Mouse (Mus musculus): ENCODE results near the gene Gnas. TPM values are rescaled to one million over a fixed set of nuclear protein-coding genes. Genes with fewer than 3 reads are reported as not detected.

Gene Gnas
- total and polyA plus RNA-seq, 2 experiments, result 201 to 417 TPM

DNA sequence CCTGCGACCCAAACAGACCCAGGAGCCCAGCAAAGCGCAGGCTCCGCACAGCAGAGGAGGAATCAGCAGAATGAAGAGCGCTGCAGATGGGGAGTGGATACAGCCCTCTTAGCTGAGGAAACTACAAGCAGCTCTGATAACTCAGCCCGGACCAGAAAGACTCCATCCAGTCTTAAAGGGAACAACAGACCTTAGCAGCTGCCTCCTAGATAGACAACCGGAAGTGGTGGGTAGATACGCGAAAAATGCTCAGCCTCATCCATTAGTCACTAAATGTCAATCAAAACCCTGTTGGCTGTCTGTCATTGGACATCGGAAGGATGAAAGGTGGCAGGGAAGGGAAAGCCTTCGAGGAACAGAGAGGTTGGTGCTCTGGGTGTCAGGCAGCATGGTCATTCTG, 82.5 kb downstream of the Gnas start:
- H3K4me3 ChIP-seq (ENCODE audit: insufficient read depth, low read depth, low read length), result no peak overlapping the region
- no peak overlapping the region for H3K9ac ChIP-seq (ENCODE audit: low read depth, low read length)
- no peak for DNase-seq (ENCODE audit: extremely low read depth, low read depth, low spot score)
- no peaks in the 10 kb centered on the region for H3K79me2 ChIP-seq (ENCODE audit: control insufficient read depth, insufficient read depth, low read length)
- whole genome bisulfite sequencing, result 83% methylated on average over 10 of the region's 10 CpGs
- no peak overlapping the region for H3K27ac ChIP-seq (replicated peaks; ENCODE audit: insufficient read depth, low read depth, low read length)
- TF ChIP-seq POLR2A (IDR thresholded peaks at IDR 0.05; ENCODE audit: extremely low read depth, insufficient read depth, low read length), result no peak
- no peaks in the 10 kb centered on the region for H3K4me1 ChIP-seq (ENCODE audit: control insufficient read depth, insufficient read depth, low read length)
- no peaks in the 10 kb centered on the region for H3K36me3 ChIP-seq (ENCODE audit: control insufficient read depth, insufficient read depth, low read length)
- H3K27me3 ChIP-seq (ENCODE audit: control insufficient read depth, insufficient read depth, low read length), result no peaks in the 10 kb centered on the region

DNA sequence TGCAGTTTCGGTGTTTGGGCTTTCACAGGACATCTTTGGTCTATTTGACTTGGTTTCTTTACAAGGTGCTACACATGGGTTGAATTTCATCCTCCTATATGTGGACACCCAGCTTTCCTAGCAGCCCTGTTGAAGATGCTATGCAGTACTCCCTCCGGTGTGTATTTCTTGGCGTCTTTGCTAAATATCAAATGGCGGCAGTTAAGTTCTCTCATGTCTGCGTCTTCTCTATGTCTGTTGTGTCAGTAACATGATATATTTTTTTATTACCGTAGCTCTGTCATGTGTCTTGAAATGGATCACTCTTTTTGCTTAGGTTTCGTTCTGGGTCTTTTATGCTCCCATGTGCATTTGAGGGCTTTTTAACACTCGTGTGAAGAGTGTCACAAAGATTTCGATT, 96.9 kb downstream of the Gnas start:
- H3K4me1 ChIP-seq (ENCODE audit: control insufficient read depth, insufficient read depth, low read length), result no peaks in the 10 kb centered on the region
- H3K27ac ChIP-seq (replicated peaks; ENCODE audit: insufficient read depth, low read depth, low read length), result no peak overlapping the region
- TF ChIP-seq POLR2A (IDR thresholded peaks at IDR 0.05; ENCODE audit: extremely low read depth, insufficient read depth, low read length) (no peak), CTCF (IDR thresholded peaks at IDR 0.05; ENCODE audit: low read depth, low read length) (no peak)
- no peak for DNase-seq (ENCODE audit: extremely low read depth, low read depth, low spot score)
- no peak overlapping the region for H3K4me3 ChIP-seq (ENCODE audit: insufficient read depth, low read depth, low read length)
- WGBS, result 87% methylated on average over 9 of the region's 9 CpGs
- H3K9ac ChIP-seq (ENCODE audit: low read depth, low read length), result no peak overlapping the region
- no peaks in the 10 kb centered on the region for H3K36me3 ChIP-seq (ENCODE audit: control insufficient read depth, insufficient read depth, low read length)
- no peaks in the 10 kb centered on the region for H3K27me3 ChIP-seq (ENCODE audit: control insufficient read depth, insufficient read depth, low read length)
- no peaks in the 10 kb centered on the region for H3K79me2 ChIP-seq (ENCODE audit: control insufficient read depth, insufficient read depth, low read length)

DNA sequence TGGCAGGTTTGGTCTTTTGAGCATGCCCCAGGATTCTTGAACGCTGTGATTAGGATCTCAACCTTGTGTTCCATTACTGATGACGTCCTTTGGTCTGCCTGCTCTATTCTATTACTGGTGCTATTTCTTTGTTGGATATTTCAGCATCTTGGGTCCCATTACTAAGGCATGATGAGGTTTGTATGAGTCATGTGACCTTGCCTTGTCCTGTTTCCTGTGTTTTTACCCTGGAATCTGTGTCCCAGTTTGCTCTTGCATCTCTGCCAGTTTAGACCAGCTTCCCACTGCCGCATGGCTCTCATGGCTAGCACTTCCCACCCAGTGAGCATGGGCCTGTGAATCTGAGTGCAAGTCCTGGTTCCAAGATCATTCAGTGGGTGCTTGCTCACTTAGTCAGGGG, 107.8 kb downstream of the Gnas start:
- Histone ChIP-seq H3K4me3 (ENCODE audit: insufficient read depth, low read depth, low read length) (no peak overlapping the region), H3K79me2 (ENCODE audit: control insufficient read depth, insufficient read depth, low read length) (no peaks in the 10 kb centered on the region), H3K27ac (replicated peaks; ENCODE audit: insufficient read depth, low read depth, low read length) (no peak overlapping the region), H3K9ac (ENCODE audit: low read depth, low read length) (no peak overlapping the region), H3K36me3 (ENCODE audit: control insufficient read depth, insufficient read depth, low read length) (no peaks in the 10 kb centered on the region), H3K4me1 (ENCODE audit: control insufficient read depth, insufficient read depth, low read length) (no peaks in the 10 kb centered on the region), H3K27me3 (ENCODE audit: control insufficient read depth, insufficient read depth, low read length) (no peaks in the 10 kb centered on the region)
- TF ChIP-seq POLR2A (IDR thresholded peaks at IDR 0.05; ENCODE audit: extremely low read depth, insufficient read depth, low read length), result no peak
- TF ChIP-seq CTCF (IDR thresholded peaks at IDR 0.05; ENCODE audit: low read depth, low read length), result no peak
- no peak for DNase-seq (ENCODE audit: extremely low read depth, low read depth, low spot score)
- 86% methylated on average over 3 of the region's 3 CpGs for WGBS

DNA sequence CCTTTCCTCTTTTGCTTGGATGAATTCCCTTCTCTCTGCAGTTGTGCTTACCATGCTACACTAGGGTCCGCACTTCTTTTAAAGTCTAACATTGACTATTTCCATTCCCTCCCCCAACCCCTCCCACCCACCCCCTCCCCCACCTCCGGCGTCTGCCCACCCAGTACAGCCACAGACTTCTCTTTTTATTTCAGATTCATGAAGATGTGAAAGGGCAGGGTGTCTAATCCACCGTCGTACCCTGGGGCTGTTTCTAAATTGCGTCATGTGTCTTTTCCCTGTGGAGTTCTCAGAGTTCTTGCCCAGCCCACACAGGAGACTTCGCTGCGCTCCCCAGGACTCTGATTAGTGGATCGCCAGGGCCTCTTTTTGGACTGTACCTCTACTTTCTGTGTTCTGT, 108.4 kb downstream of the Gnas start:
- Histone ChIP-seq H3K79me2 (ENCODE audit: control insufficient read depth, insufficient read depth, low read length) (no peaks in the 10 kb centered on the region), H3K4me1 (ENCODE audit: control insufficient read depth, insufficient read depth, low read length) (no peaks in the 10 kb centered on the region), H3K27me3 (ENCODE audit: control insufficient read depth, insufficient read depth, low read length) (no peaks in the 10 kb centered on the region), H3K27ac (replicated peaks; ENCODE audit: insufficient read depth, low read depth, low read length) (no peak overlapping the region), H3K36me3 (ENCODE audit: control insufficient read depth, insufficient read depth, low read length) (no peaks in the 10 kb centered on the region), H3K9ac (ENCODE audit: low read depth, low read length) (no peak overlapping the region), H3K4me3 (ENCODE audit: insufficient read depth, low read depth, low read length) (no peak overlapping the region)
- TF ChIP-seq POLR2A (IDR thresholded peaks at IDR 0.05; ENCODE audit: extremely low read depth, insufficient read depth, low read length) (no peak), CTCF (IDR thresholded peaks at IDR 0.05; ENCODE audit: low read depth, low read length) (no peak)
- DNase-seq (ENCODE audit: extremely low read depth, low read depth, low spot score), result no peak
- 85% methylated on average over 9 of the region's 9 CpGs for WGBS

DNA sequence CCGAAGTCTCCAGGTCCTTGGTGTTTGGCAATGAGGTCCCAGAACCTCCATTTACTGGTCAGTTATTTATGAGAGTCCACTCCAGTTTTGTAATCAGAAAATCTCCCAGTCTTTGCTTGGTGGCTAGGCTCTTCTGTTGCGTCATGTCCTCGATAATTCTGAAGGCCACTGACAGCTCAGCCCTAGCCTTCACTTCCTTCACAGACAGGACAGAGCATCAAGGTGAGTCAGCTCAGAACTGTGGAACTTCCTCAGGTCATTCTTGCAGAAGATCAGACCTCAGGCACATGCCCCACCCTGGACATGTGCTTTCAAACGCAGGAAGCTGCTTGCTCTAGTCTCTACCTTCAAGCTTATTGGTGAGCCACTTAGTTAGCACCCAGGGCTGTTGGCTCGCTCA, 109.3 kb downstream of the Gnas start:
- DNase-seq (ENCODE audit: extremely low read depth, low read depth, low spot score), result no peak
- 67% methylated on average over 5 of the region's 5 CpGs for WGBS
- TF ChIP-seq POLR2A (IDR thresholded peaks at IDR 0.05; ENCODE audit: extremely low read depth, insufficient read depth, low read length), result no peak
- no peak for TF ChIP-seq CTCF (IDR thresholded peaks at IDR 0.05; ENCODE audit: low read depth, low read length)

More for the DNA sequence above, 109.3 kb downstream of the Gnas start:
- Histone ChIP-seq H3K27me3 (ENCODE audit: control insufficient read depth, insufficient read depth, low read length) (no peaks in the 10 kb centered on the region), H3K4me3 (ENCODE audit: insufficient read depth, low read depth, low read length) (no peak overlapping the region), H3K79me2 (ENCODE audit: control insufficient read depth, insufficient read depth, low read length) (no peaks in the 10 kb centered on the region), H3K36me3 (ENCODE audit: control insufficient read depth, insufficient read depth, low read length) (no peaks in the 10 kb centered on the region), H3K9ac (ENCODE audit: low read depth, low read length) (no peak overlapping the region), H3K4me1 (ENCODE audit: control insufficient read depth, insufficient read depth, low read length) (no peaks in the 10 kb centered on the region), H3K27ac (replicated peaks; ENCODE audit: insufficient read depth, low read depth, low read length) (no peak overlapping the region)

Other genes starting within 250 kb of the Gnas start
- 9.8 and 10.5 TPM in 2 replicates for gene Stx16, start 208.0 kb upstream of the Gnas start, total RNA-seq (2014; rRNA removed)
- 12.1 and 14.6 TPM in 2 replicates for gene Stx16, start 208.0 kb upstream of the Gnas start, polyA plus RNA-seq (2012; rRNA removed)
- 39.7 and 43.4 TPM in 2 replicates for gene Npepl1, start 174.0 kb upstream of the Gnas start, total RNA-seq (2014; rRNA removed)
- gene Npepl1, start 174.0 kb upstream of the Gnas start, polyA plus RNA-seq (2012; rRNA removed), result 70.6 and 81.0 TPM in 2 replicates
- not detected in 2 replicates for gene Gm20721, start 62.4 kb downstream of the Gnas start, total RNA-seq (2014; rRNA removed)
- gene Gm20721, start 62.4 kb downstream of the Gnas start, polyA plus RNA-seq (2012; rRNA removed), result 0.10 and 0.31 TPM in 2 replicates
- gene Nelfcd, start 131.5 kb downstream of the Gnas start, total RNA-seq (2014; rRNA removed), result 17.3 and 19.4 TPM in 2 replicates
- 35.1 and 40.6 TPM in 2 replicates for gene Nelfcd, start 131.5 kb downstream of the Gnas start, polyA plus RNA-seq (2012; rRNA removed)
- gene Ctsz, start 154.7 kb downstream of the Gnas start, total RNA-seq (2014; rRNA removed), result 235 and 279 TPM in 2 replicates
- 308 and 389 TPM in 2 replicates for gene Ctsz, start 154.7 kb downstream of the Gnas start, polyA plus RNA-seq (2012; rRNA removed)
- 0.18 and 0.40 TPM in 2 replicates for gene Tubb1, start 166.4 kb downstream of the Gnas start, total RNA-seq (2014; rRNA removed)
- 0.07 and 0.33 TPM in 2 replicates for gene Tubb1, start 166.4 kb downstream of the Gnas start, polyA plus RNA-seq (2012; rRNA removed)
- 469 and 519 TPM in 2 replicates for gene Atp5e, start 179.8 kb downstream of the Gnas start, total RNA-seq (2014; rRNA removed)
- 502 and 633 TPM in 2 replicates for gene Atp5e, start 179.8 kb downstream of the Gnas start, polyA plus RNA-seq (2012; rRNA removed)
- gene Prelid3b, start 188.8 kb downstream of the Gnas start, total RNA-seq (2014; rRNA removed), result 35.4 and 38.6 TPM in 2 replicates
- 24.5 and 30.7 TPM in 2 replicates for gene Prelid3b, start 188.8 kb downstream of the Gnas start, polyA plus RNA-seq (2012; rRNA removed)